Mouse (Mus musculus): ENCODE data around the gene Nop56.

GRCm38 (mm10) chr2:130297580-130297979 lies 23.4 kb downstream of the Nop56 start:
- TF ChIP-seq POLR2A (IDR thresholded peaks at IDR 0.05; ENCODE audit: insufficient read length, low read depth) (no peak), USF1 (IDR thresholded peaks at IDR 0.05; ENCODE audit: low read depth) (no peak), POLR2AphosphoS2 (IDR thresholded peaks at IDR 0.05; ENCODE audit: insufficient read length, low read depth) (no peak), CEBPB (IDR thresholded peaks at IDR 0.05; ENCODE audit: insufficient read depth, poor library complexity, severe bottlenecking) (no peak), TCF12 (IDR thresholded peaks at IDR 0.05; ENCODE audit: insufficient read depth, poor library complexity, severe bottlenecking) (no peak), MYOD1 (IDR thresholded peaks at IDR 0.05; ENCODE audit: control insufficient read depth in 1 of 3, insufficient read length in 2 of 3, low read depth in 2 of 3) (no peak)
